Mouse (Mus musculus) hindbrain, postnatal 0 days (tissue): ENCODE results near the gene Msln. TPM values are rescaled to one million over a fixed set of nuclear protein-coding genes. Genes with fewer than 3 reads are reported as not detected.

Source experiments
- ATAC-seq: fragments of 200-750 bp; cut with Nextera tagmentation; 2 replicates; pipeline ENCODE4 v1.8.0; 2017; ENCODE audit warnings: mild to moderate bottlenecking, moderate TSS enrichment, moderate library complexity
- DNase-seq: peaks from one replicate; pipeline ENCODE4 v3.0.0-alpha.2; 2015; ENCODE audit warnings: low spot score
- H3K27ac ChIP-seq: fragments of 300-500 bp; sonication (generic); 2 replicates; pipeline ENCODE4 v1.5.1; 2014; ENCODE audit warnings: mild to moderate bottlenecking
- H3K27me3 ChIP-seq: fragments of 300-500 bp; sonication (generic); 2 replicates; pipeline ENCODE4 v1.6.1; 2014; ENCODE audit warnings: low read length, mixed read lengths; ENCODE audit not compliant: insufficient read depth
- H3K36me3 ChIP-seq: fragments of 300-500 bp; sonication (generic); 2 replicates; pipeline ENCODE4 v1.6.1; 2014; ENCODE audit warnings: low read length, mixed read lengths; ENCODE audit not compliant: insufficient read depth
- H3K4me1 ChIP-seq: fragments of 300-500 bp; sonication (generic); 2 replicates; pipeline ENCODE4 v1.6.1; 2014; ENCODE audit warnings: antibody characterized with exemption, low read length, mixed read lengths; ENCODE audit not compliant: insufficient read depth
- H3K4me2 ChIP-seq: fragments of 300-500 bp; sonication (generic); 2 replicates; pipeline ENCODE4 v1.6.1; 2014; ENCODE audit warnings: low read depth, mild to moderate bottlenecking, low read length, moderate library complexity, mixed read lengths
- H3K4me3 ChIP-seq: fragments of 300-500 bp; sonication (generic); 2 replicates; pipeline ENCODE4 v1.5.1; 2014; ENCODE audit warnings: low read length
- H3K9ac ChIP-seq: fragments of 300-500 bp; sonication (generic); replicated peaks from 2 replicates; pipeline ENCODE4 v1.6.1; 2014; ENCODE audit warnings: mild to moderate bottlenecking, low read length, moderate library complexity, mixed read lengths
- H3K9me3 ChIP-seq: fragments of 300-500 bp; sonication (generic); 2 replicates; pipeline ENCODE4 v1.6.1; 2016; ENCODE audit warnings: low read length, mixed read lengths
- CTCF ChIP-seq: IDR thresholded peaks from 2 replicates; pipeline ENCODE4 v1.5.1; 2016; ENCODE audit warnings: antibody characterized with exemption, control low read depth, low read depth
- WGBS: fragments of 180-500 bp; shearing (Covaris S2); extraction: QIAGEN DNeasy Blood & Tissue Kit; methylation state at CpG from one replicate; pipeline ENCODE4 v1.1.7; 2014; 5-methylcytosine and 5-hydroxymethylcytosine counted together
- polyA plus RNA-seq: library from polyadenylated mRNA; unstranded; fragments of >200 nt; fragmentation: Nextera tagmentation; extraction: Ambion mirVana; gene quantifications from 2 replicates; pipeline ENCODE4 v1.2.1, GENCODE M21; 2015
- total RNA-seq: library from RNA; depleted of rRNA; stranded (reverse); fragments of >200 nt; gene quantifications from 2 replicates; pipeline ENCODE4 v1.2.3, GENCODE M21; 2014

The Msln gene
- total and polyA plus RNA-seq, 2 experiments from 2014 or later, result 1.1 to 2.0 TPM

DNA sequence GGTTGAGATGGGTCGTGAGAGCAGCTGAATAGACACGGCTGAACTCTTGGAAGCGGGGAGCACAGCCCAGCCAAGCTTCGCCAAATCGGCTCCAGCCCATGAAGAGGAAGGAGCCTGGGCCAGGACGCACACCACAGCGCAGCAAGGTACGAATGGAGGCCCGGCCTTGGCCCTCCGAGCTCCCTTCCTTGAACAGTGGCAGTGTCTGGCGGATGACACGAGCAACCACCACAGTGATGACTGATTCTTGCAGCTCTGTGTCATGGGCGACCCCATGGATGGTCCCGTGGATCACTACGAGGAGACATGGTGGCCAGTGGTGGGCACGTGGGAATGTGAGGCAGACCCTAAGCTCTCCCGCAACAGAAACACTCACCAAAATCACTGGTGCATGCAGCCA, 40.8 kb upstream of the Msln start:
- peak overlapping the region; percentile 94 for H3K27ac ChIP-seq
- 37% methylated on average over 17 of the region's 17 CpGs for WGBS
- no peak for TF ChIP-seq CTCF

GRCm38 (mm10) chr17:25794197-25794596, 40.0 kb upstream of the Msln start:
- H3K4me2 ChIP-seq, result peak overlapping the region; percentile 75
- ATAC-seq (no peak), DNase-seq (peak; percentile 55)
- peaks cover 19% of the 10 kb centered on the region; the same call in 1 of the 2 replicates for H3K4me1 ChIP-seq
- WGBS, result 16% methylated on average over 13 of the region's 13 CpGs
- TF ChIP-seq CTCF, result no peak
- H3K9me3 ChIP-seq, result no peaks in the 10 kb centered on the region
- no peak overlapping the region for H3K4me3 ChIP-seq
- peak overlapping the region; percentile 94 for H3K27ac ChIP-seq
- 0 out of 2 replicates have a peak overlapping the region, but pooled peaks have one; percentile 3 for H3K9ac ChIP-seq
- H3K36me3 ChIP-seq, result peaks cover 4% of the 10 kb centered on the region; the same call in 1 of the 2 replicates
- H3K27me3 ChIP-seq, result no peaks in the 10 kb centered on the region

More for the DNA sequence above, 40.8 kb upstream of the Msln start:
- no peak for DNase-seq
- Histone ChIP-seq H3K4me1 (peaks cover 19% of the 10 kb centered on the region; the same call in 1 of the 2 replicates), H3K9ac (peak overlapping the region; percentile 28), H3K4me2 (peak overlapping the region; percentile 75), H3K9me3 (no peaks in the 10 kb centered on the region), H3K27me3 (no peaks in the 10 kb centered on the region), H3K36me3 (no peaks in the 10 kb centered on the region), H3K4me3 (peak overlapping the region; percentile 14; the same call in 1 of the 2 replicates)
- ATAC-seq, result no peak

GRCm38 (mm10) chr17:25792615-25793014, 38.4 kb upstream of the Msln start, which contains the start of gene Fam173a:
Gene Fam173a, minus strand, starts transcription at chr17:25792901.
- ATAC-seq, result peak; percentile 69
- peaks cover 4% of the 10 kb centered on the region for H3K36me3 ChIP-seq
- H3K4me2 ChIP-seq, result peak within 1 kb of the TSS; percentile 95
- peak within 1 kb of the TSS; percentile 66 for H3K4me3 ChIP-seq
- peak; percentile 84 for DNase-seq
- H3K4me1 ChIP-seq, result peaks cover 19% of the 10 kb centered on the region; the same call in 1 of the 2 replicates
- no peaks in the 10 kb centered on the region for H3K9me3 ChIP-seq
- peak within 1 kb of the TSS; percentile 94 for H3K27ac ChIP-seq
- H3K27me3 ChIP-seq, result no peaks in the 10 kb centered on the region
- H3K9ac ChIP-seq, result peak within 1 kb of the TSS; percentile 67
- no peak for TF ChIP-seq CTCF
- 1% methylated on average over 14 of the region's 14 CpGs for WGBS

DNA sequence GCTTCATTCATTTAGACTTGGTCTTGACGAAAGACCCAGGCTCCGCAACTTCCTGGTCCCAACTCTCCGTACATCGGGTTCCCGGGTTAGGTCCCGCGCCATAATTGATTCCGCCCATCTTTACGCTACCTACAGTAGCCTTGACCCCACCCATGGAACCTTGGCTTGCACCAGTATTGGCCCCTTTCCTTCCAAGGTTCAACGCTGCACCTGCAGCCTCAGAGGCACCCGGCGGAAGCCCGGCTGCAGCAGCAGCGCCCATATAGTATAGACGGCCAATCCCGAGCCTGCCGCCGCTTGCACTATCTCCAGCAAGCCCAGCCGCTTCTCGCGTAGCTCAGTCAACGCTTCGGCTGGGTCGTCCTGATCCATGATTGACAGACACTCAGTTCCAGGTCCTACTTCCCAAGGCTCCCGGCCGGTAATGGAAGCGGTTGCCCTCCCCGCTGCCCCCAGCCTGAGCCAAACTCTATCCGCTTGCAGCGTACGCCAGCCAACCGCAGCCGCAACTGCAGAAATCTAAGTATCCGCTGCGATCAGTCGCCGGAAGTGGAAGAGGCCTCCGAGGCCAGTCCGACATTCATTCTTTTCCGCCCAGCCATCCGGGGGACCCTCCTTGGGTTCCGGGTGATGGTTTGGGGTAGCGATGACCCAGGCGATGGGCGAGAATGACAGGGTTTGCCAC, 37.8 kb upstream of the Msln start:
- peak overlapping the region; percentile 94 for H3K27ac ChIP-seq
- TF ChIP-seq CTCF, result no peak
- H3K36me3 ChIP-seq, result peaks cover 4% of the 10 kb centered on the region
- peak overlapping the region; percentile 95 for H3K4me2 ChIP-seq
- no peaks in the 10 kb centered on the region for H3K27me3 ChIP-seq
- H3K4me3 ChIP-seq, result peak overlapping the region; percentile 66
- DNase-seq (peak; percentile 91), ATAC-seq (peak; percentile 62)
- H3K9ac ChIP-seq, result peak overlapping the region; percentile 67
- peaks cover 15% of the 10 kb centered on the region; the same call in 1 of the 2 replicates for H3K4me1 ChIP-seq
- under 1% methylated on average over 45 of the region's 45 CpGs for WGBS
- H3K9me3 ChIP-seq, result no peaks in the 10 kb centered on the region

- DNase-seq, result peak; percentile 51
- peak overlapping the region; percentile 66 for H3K4me3 ChIP-seq
- peak overlapping the region; percentile 95 for H3K4me2 ChIP-seq
- peak overlapping the region; percentile 67 for H3K9ac ChIP-seq
- H3K36me3 ChIP-seq, result peaks cover 4% of the 10 kb centered on the region
- no peaks in the 10 kb centered on the region for H3K9me3 ChIP-seq
- WGBS, result 22% methylated on average over 19 of the region's 19 CpGs
- H3K27ac ChIP-seq, result peak overlapping the region; percentile 94
- TF ChIP-seq CTCF, result peak; percentile 40
- peaks cover 10% of the 10 kb centered on the region; the same call in 1 of the 2 replicates for H3K4me1 ChIP-seq
- peak; percentile 3; the same call in 1 of the 2 replicates for ATAC-seq
- H3K27me3 ChIP-seq, result no peaks in the 10 kb centered on the region
These were observed 37.2 kb upstream of the Msln start for GRCm38 (mm10) chr17:25791320-25791842.

DNA sequence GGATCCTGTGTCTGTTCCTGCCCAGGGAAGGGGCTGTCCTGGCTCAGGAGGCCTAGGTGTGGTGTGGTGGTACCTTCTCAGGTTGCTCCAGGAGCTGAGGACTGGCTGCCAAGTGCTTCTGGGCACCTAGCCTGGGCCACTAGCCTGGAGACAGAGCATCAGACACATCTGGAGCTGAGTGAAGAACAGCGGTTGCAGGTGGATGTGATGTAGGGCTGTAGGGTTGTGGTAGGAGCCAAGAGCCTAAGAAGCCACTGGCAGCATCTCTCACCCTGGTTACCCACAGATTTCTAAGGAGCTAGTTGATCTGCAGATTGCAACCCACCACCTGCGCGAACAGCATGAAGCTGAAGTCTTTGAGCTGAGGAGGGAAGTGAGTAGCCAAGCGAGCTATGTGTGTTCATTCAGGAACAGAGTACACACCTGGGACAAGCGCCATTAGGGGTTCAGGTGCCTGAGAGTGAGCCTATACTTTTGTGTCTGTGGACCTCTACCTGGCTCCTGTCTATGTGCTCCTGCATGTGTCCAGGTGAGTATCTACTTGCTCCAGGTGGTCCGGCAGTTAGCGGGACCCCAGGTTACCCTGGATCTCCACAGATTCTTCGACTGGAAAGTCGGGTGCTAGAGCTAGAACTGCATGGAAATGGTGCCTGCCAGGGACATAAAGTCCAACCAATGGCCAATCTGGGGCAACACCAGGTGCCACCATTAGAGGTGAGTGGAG, 32.8 kb upstream of the Msln start:
- no peaks in the 10 kb centered on the region for H3K27me3 ChIP-seq
- 94% methylated on average over 9 of the region's 9 CpGs for WGBS
- no peak for TF ChIP-seq CTCF
- no peak overlapping the region for H3K27ac ChIP-seq
- H3K36me3 ChIP-seq, result peaks cover 18% of the 10 kb centered on the region
- H3K4me2 ChIP-seq, result no peak overlapping the region
- no peaks in the 10 kb centered on the region for H3K9me3 ChIP-seq
- DNase-seq (no peak), ATAC-seq (no peak)
- H3K9ac ChIP-seq, result no peak overlapping the region
- H3K4me3 ChIP-seq, result no peak overlapping the region
- H3K4me1 ChIP-seq, result peaks cover 9% of the 10 kb centered on the region
